Mouse (Mus musculus) lung, adult 2 months (tissue): ENCODE measurements around the gene Exoc1. TPM values are rescaled to one million over a fixed set of nuclear protein-coding genes. Genes with fewer than 3 reads are reported as not detected.
A peak's percentile ranks its signal among the peaks of the same experiment; 100 is the strongest.

Source experiments
- DNase-seq: peaks from one replicate; pipeline ENCODE4 v3.0.0; 2022
- H3K4me1 ChIP-seq: fragments of 200-500 bp; 2 replicates; pipeline ENCODE4 v1.6.1; 2011; ENCODE audit warnings: low read length; ENCODE audit not compliant: control insufficient read depth, insufficient read depth
- H3K4me3 ChIP-seq: fragments of 200-500 bp; replicated peaks from 2 replicates; pipeline ENCODE3; 2011; ENCODE audit warnings: low read depth, mild to moderate bottlenecking, control low read depth, low read length; ENCODE audit errors: extremely low read depth
- CTCF ChIP-seq: fragments of 200-500 bp; IDR thresholded peaks from 2 replicates; pipeline ENCODE4 v1.5.1; 2011; ENCODE audit warnings: mild to moderate bottlenecking, low read length, control low read depth; ENCODE audit not compliant: insufficient read depth
- POLR2A ChIP-seq: fragments of 200-500 bp; IDR thresholded peaks from 2 replicates; pipeline ENCODE4 v1.6.1; 2011; ENCODE audit warnings: low read depth, mild to moderate bottlenecking, control low read depth, low read length, borderline replicate concordance; ENCODE audit errors: extremely low read depth
- WGBS: fragments of 180-500 bp; shearing (Covaris S2); methylation state at CpG from one replicate; pipeline ENCODE4 v1.1.7; 2018; 5-methylcytosine and 5-hydroxymethylcytosine counted together
- polyA plus RNA-seq: library from polyadenylated mRNA; depleted of rRNA; stranded (reverse); fragments of >200 nt; gene quantifications from 2 replicates; pipeline ENCODE4 v1.2.3, GENCODE M21; 2012; rRNA removed

Exoc1 gene
- 16.1 and 26.3 TPM in 2 replicates for polyA plus RNA-seq

DNA sequence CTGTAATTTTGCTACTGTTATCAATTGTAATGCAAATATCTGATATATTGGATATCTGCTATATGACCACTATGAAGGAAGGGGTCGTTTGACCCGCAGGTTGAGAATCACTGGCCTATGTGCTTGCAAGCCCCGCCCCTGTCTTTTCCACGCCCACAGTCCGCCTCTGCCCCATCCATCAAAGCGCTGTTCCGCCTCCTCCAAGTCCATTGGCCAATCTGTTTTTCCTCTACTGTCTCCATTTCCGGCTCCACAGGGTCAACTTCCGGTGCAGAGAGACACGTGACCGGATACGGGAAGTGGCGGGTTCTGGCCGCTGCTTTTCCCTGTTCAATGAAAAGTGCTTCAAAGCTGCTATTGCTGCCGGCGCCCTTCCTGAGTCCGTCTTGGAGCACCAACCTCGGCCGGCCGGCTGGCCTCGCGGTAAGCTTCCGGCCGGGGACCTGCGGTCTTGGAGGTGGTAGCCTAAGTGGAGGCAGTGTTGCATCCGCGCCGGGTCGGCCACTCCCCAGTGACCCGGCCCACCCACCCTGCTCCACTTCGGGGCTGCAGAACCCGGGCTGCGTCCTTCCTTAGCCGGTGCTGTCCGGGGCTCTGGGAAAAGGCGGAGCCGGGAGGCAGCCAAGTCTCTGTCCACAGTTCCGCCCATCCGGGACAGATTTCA is at the start of gene Exoc1:
TSS of gene Exoc1 (plus strand) at position 272 of the 664 bp plus-strand sequence.
- peak; percentile 92 for DNase-seq
- WGBS = 1% methylated on average over 39 of the region's 39 CpGs
- Histone ChIP-seq H3K4me1 (no peaks in the 10 kb centered on the region; the same call in 1 of the 2 replicates), H3K4me3 (peak within 1 kb of the TSS; percentile 87)
- 0 out of 2 replicates have a peak, but pooled peaks have one; percentile 28 for TF ChIP-seq POLR2A
- no peak for TF ChIP-seq CTCF

DNA sequence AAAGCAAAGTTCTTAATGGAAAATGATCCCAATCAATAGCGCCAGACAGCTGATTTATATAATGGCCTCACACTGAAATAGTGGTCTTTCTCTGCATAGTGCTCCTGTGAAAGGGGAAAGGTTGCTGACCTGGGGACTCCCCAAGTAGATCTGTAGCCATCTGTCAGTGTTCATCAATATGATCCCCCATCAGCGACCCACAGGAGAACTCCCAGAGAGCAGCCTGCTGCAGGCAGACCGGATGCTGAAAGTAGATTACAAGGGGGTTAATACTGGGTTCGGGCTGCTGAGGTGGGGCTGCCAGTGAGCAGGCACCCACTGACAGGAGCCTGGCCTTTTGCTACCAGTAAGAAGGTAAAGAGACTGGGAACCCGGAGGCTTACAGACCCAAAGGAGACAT is 45.3 kb upstream of the Exoc1 start, which contains the start of gene Gm7271:
TSS of gene Gm7271 (plus strand) at position 230 of the 400 bp plus-strand sequence.
- TF ChIP-seq POLR2A (no peak), CTCF (no peak)
- DNase-seq = no peak

GRCm38 (mm10) chr5:76495126-76495525 is 34.0 kb upstream of the Exoc1 start:
- TF ChIP-seq POLR2A (no peak), CTCF (no peak)
- no peak overlapping the region for H3K4me3 ChIP-seq
- DNase-seq = no peak
- WGBS = 78% methylated on average over 13 of the region's 13 CpGs
- no peaks in the 10 kb centered on the region for H3K4me1 ChIP-seq

More for the DNA sequence above, 45.3 kb upstream of the Exoc1 start, which contains the start of gene Gm7271:
- Histone ChIP-seq H3K4me3 (no peak within 1 kb of the TSS), H3K4me1 (no peaks in the 10 kb centered on the region)
- 49% methylated on average over 5 of the region's 5 CpGs for WGBS

DNA sequence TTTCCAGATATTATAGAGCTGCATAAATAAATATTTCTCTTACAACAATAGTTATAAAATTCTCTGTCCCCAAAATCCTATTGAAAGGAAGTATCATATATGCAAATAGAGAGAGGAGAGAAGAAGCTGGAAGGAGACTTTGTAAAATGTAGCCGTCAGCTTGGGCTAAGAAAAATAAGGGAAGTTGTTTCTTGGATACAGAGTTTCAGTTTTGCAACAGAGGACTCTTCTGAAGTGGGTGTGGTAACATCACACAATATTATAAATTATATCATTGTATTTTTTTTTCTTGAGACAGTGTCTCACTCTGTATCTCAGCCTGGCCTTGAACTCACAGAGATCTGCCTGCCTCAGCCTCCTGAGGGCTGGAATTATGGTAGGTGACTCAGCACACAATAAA is 6.7 kb upstream of the Exoc1 start:
- TF ChIP-seq POLR2A (no peak), CTCF (no peak)
- DNase-seq = no peak
- Histone ChIP-seq H3K4me1 (no peaks in the 10 kb centered on the region), H3K4me3 (no peak overlapping the region)
- WGBS = 44% methylated on average over 1 of the region's 1 CpGs

GRCm38 (mm10) chr5:76524623-76525022 is 4.5 kb upstream of the Exoc1 start:
- 57% methylated on average over 5 of the region's 5 CpGs for WGBS
- Histone ChIP-seq H3K4me3 (no peak overlapping the region), H3K4me1 (no peaks in the 10 kb centered on the region; the same call in 1 of the 2 replicates)
- no peak for TF ChIP-seq POLR2A
- TF ChIP-seq CTCF = no peak
- no peak for DNase-seq

GRCm38 (mm10) chr5:76525066-76525465 is 4.0 kb upstream of the Exoc1 start:
- no peak for DNase-seq
- no peak for TF ChIP-seq POLR2A
- no peak for TF ChIP-seq CTCF
- 45% methylated on average over 4 of the region's 4 CpGs for WGBS
- Histone ChIP-seq H3K4me3 (no peak overlapping the region), H3K4me1 (no peaks in the 10 kb centered on the region; the same call in 1 of the 2 replicates)

- no peak for DNase-seq
- 42% methylated on average over 2 of the region's 2 CpGs for WGBS
- TF ChIP-seq POLR2A (no peak), CTCF (no peak)
- Histone ChIP-seq H3K4me1 (no peaks in the 10 kb centered on the region; the same call in 1 of the 2 replicates), H3K4me3 (no peak overlapping the region)
These were observed 3.3 kb upstream of the Exoc1 start for GRCm38 (mm10) chr5:76525829-76526228.

- no peak for TF ChIP-seq CTCF
- Histone ChIP-seq H3K4me3 (peak overlapping the region; percentile 87), H3K4me1 (no peaks in the 10 kb centered on the region; the same call in 1 of the 2 replicates)
- WGBS = 6% methylated on average over 9 of the region's 9 CpGs
- no peak for DNase-seq
These were observed 574 bp downstream of the Exoc1 start for GRCm38 (mm10) chr5:76529704-76530066.

- no peaks in the 10 kb centered on the region; the same call in 1 of the 2 replicates for H3K4me1 ChIP-seq
- WGBS = 76% methylated on average over 6 of the region's 6 CpGs
- TF ChIP-seq POLR2A = no peak
- TF ChIP-seq CTCF = no peak
- no peak for DNase-seq
- no peak overlapping the region for H3K4me3 ChIP-seq
These were observed 4.1 kb downstream of the Exoc1 start for GRCm38 (mm10) chr5:76533186-76533585.

DNA sequence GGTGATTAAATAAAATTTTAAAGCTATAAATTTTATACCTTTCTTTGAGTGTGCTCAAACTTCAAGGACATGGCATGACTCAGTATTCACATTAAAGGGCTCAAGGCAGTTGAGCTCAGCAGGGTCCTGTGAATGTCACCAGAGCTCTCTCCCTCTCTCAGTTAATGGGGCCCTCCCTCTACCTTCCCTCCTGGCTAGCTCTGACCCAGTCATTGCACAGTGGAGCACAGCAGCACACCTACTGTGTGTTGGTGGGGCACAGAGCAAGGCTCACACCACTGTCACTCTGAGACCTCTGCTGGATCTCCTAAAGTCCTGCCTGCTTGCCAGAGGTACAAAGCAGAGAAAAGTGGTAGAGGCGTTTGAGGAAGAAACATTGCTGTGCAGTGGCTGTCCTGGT is 7.1 kb downstream of the Exoc1 start:
- Histone ChIP-seq H3K4me3 (no peak overlapping the region), H3K4me1 (no peaks in the 10 kb centered on the region)
- TF ChIP-seq POLR2A = no peak
- TF ChIP-seq CTCF = no peak
- DNase-seq = no peak
- WGBS = 89% methylated on average over 1 of the region's 1 CpGs
